Mouse (Mus musculus): ENCODE data around the gene Gprc5d. TPM values are rescaled to one million over a fixed set of nuclear protein-coding genes. Genes with fewer than 3 reads are reported as not detected.

Gprc5d gene
- polyA plus RNA-seq, 1 experiment = not detected

DNA sequence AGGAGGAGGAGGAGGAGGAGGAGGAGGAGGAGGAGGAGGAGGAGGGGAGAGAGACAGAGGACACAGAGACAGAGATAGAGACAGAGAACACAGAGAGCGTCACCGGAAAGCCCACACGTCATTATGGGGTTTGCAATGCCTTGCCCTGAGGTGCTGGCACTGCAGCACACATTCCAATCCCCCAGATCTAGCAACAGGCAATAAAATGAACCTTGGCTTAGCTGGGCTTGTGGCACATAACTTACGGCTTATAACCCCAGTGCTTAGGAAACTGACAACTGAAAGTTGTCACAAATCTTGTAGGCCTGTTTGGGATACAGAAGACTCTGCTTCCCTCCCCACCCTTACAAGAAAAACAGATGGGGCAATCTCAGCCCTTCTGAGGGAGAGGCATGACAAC is 27.4 kb downstream of the Gprc5d start:
- TF ChIP-seq CTCF (IDR thresholded peaks at IDR 0.05; ENCODE audit: low read depth, low read length) (no peak), POLR2A (IDR thresholded peaks at IDR 0.05; ENCODE audit: insufficient read depth, low read length) (no peak), EP300 (IDR thresholded peaks at IDR 0.05; ENCODE audit: insufficient read depth, low read depth, low read length) (no peak)
- H3K36me3 ChIP-seq (ENCODE audit: control insufficient read depth, insufficient read depth, low read length, poor library complexity, severe bottlenecking) = no peaks in the 10 kb centered on the region
- H3K27ac ChIP-seq (ENCODE audit: insufficient read depth, low read length) = no peak overlapping the region
- H3K9ac ChIP-seq (ENCODE audit: low read depth, poor library complexity, severe bottlenecking) = no peak overlapping the region
- no peaks in the 10 kb centered on the region for H3K4me1 ChIP-seq (ENCODE audit: control insufficient read depth, insufficient read depth, low read length)
- H3K27me3 ChIP-seq (ENCODE audit: control insufficient read depth, insufficient read depth, low read length, poor library complexity, severe bottlenecking) = no peaks in the 10 kb centered on the region
- no peak overlapping the region for H3K4me3 ChIP-seq (ENCODE audit: low read depth, low read length)
- no peaks in the 10 kb centered on the region for H3K9me3 ChIP-seq (replicated peaks; ENCODE audit: control insufficient read depth, insufficient read depth, low read length, poor library complexity, severe bottlenecking)

DNA sequence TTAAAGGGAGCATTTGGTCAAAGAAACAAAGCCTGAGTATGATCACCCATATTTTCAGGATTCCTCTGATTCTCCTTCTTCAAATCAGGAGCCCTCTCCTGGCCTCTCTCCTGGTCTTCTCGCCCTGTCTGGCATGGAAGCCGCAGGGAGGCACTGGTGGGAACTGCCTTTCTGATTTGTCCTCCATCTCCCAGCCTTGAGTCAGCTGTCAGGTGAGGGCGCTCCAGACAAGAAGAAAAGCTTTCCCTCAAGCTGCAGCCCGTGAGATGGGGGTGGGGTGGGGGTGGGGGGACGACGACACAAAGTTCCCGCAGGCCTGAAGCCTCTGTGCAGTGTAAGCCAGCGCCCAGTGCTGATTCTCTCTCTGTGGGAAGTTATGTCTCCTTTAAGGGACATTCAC is 28.3 kb downstream of the Gprc5d start:
- no peaks in the 10 kb centered on the region for H3K4me1 ChIP-seq (ENCODE audit: control insufficient read depth, insufficient read depth, low read length)
- H3K4me3 ChIP-seq (ENCODE audit: low read depth, low read length) = no peak overlapping the region
- no peaks in the 10 kb centered on the region for H3K9me3 ChIP-seq (replicated peaks; ENCODE audit: control insufficient read depth, insufficient read depth, low read length, poor library complexity, severe bottlenecking)
- TF ChIP-seq EP300 (IDR thresholded peaks at IDR 0.05; ENCODE audit: insufficient read depth, low read depth, low read length) (no peak), CTCF (IDR thresholded peaks at IDR 0.05; ENCODE audit: low read depth, low read length) (peak; percentile 17)
- no peaks in the 10 kb centered on the region for H3K27me3 ChIP-seq (ENCODE audit: control insufficient read depth, insufficient read depth, low read length, poor library complexity, severe bottlenecking)
- no peak overlapping the region for H3K9ac ChIP-seq (ENCODE audit: low read depth, poor library complexity, severe bottlenecking)
- H3K27ac ChIP-seq (ENCODE audit: insufficient read depth, low read length) = no peak overlapping the region
- H3K36me3 ChIP-seq (ENCODE audit: control insufficient read depth, insufficient read depth, low read length, poor library complexity, severe bottlenecking) = no peaks in the 10 kb centered on the region

DNA sequence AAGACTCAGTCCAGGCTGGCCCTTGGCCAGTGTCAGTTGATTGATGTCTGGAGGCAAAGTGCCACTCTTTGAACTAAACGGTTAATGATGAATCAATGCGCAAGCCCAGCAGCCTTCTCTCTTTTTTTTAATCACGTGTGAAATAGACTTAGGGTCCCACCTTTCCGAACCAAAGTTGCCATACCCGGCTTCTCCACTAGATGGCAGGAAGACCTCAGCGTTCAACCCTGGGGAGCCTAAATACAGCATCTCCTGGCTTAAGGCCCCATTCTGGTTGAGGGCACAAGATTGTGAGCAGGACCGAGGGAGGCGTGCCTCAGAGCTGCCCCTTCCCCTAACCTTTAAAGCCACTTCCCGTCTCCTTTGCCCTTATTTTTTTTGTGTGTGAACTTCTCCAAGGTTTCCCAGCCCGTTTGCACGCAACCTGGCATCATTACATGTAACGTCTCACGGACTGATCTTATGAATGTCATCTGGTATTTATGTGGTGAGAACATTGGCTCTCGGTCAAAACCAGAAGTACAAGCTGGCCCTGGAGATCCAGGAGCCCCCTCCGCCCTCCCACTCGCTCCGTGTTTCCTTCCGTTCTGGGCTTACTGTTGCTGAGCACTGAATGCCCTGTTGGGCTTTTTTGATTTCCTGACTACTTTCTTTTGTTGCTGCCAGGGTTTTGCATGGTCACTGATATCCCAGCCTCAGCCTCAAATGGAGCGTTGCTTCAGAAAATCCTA is 30.2 kb downstream of the Gprc5d start:
- H3K36me3 ChIP-seq (ENCODE audit: control insufficient read depth, insufficient read depth, low read length, poor library complexity, severe bottlenecking) = no peaks in the 10 kb centered on the region
- TF ChIP-seq CTCF (IDR thresholded peaks at IDR 0.05; ENCODE audit: low read depth, low read length) (peak; percentile 75), POLR2A (IDR thresholded peaks at IDR 0.05; ENCODE audit: insufficient read depth, low read length) (no peak)
- H3K9me3 ChIP-seq (replicated peaks; ENCODE audit: control insufficient read depth, insufficient read depth, low read length, poor library complexity, severe bottlenecking) = no peaks in the 10 kb centered on the region
- H3K27ac ChIP-seq (ENCODE audit: insufficient read depth, low read length) = no peak overlapping the region
- H3K4me1 ChIP-seq (ENCODE audit: control insufficient read depth, insufficient read depth, low read length) = no peaks in the 10 kb centered on the region
- no peak overlapping the region for H3K9ac ChIP-seq (ENCODE audit: low read depth, poor library complexity, severe bottlenecking)
- no peaks in the 10 kb centered on the region for H3K27me3 ChIP-seq (ENCODE audit: control insufficient read depth, insufficient read depth, low read length, poor library complexity, severe bottlenecking)
- H3K4me3 ChIP-seq (ENCODE audit: low read depth, low read length) = no peak overlapping the region

DNA sequence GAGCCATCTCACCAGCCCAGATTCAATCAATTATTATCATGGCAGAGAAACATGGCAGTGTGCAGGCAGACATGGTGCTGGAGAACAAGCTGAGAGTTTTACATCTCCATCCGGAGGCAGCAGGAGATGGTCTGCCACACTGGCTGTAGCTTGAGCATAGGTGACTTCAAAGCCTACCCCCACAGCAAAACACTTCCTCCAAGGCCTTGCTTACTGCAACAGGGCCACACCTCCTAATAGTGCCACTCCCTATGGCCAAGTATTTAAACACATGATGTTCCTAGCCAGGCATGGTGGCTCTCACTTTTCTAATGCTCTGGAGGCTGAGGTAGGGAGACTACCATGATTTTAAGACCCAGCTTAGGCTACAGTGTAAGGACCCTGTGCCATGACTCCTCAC is 32.4 kb downstream of the Gprc5d start:
- H3K9me3 ChIP-seq (replicated peaks; ENCODE audit: control insufficient read depth, insufficient read depth, low read length, poor library complexity, severe bottlenecking) = no peaks in the 10 kb centered on the region
- no peak overlapping the region for H3K9ac ChIP-seq (ENCODE audit: low read depth, poor library complexity, severe bottlenecking)
- H3K27me3 ChIP-seq (ENCODE audit: control insufficient read depth, insufficient read depth, low read length, poor library complexity, severe bottlenecking) = no peaks in the 10 kb centered on the region
- TF ChIP-seq EP300 (IDR thresholded peaks at IDR 0.05; ENCODE audit: insufficient read depth, low read depth, low read length) = no peak
- TF ChIP-seq CTCF (IDR thresholded peaks at IDR 0.05; ENCODE audit: low read depth, low read length) = no peak
- TF ChIP-seq POLR2A (IDR thresholded peaks at IDR 0.05; ENCODE audit: insufficient read depth, low read length) = no peak
- H3K4me3 ChIP-seq (ENCODE audit: low read depth, low read length) = no peak overlapping the region
- H3K27ac ChIP-seq (ENCODE audit: insufficient read depth, low read length) = no peak overlapping the region
- no peaks in the 10 kb centered on the region for H3K36me3 ChIP-seq (ENCODE audit: control insufficient read depth, insufficient read depth, low read length, poor library complexity, severe bottlenecking)
- H3K4me1 ChIP-seq (ENCODE audit: control insufficient read depth, insufficient read depth, low read length) = no peaks in the 10 kb centered on the region

DNA sequence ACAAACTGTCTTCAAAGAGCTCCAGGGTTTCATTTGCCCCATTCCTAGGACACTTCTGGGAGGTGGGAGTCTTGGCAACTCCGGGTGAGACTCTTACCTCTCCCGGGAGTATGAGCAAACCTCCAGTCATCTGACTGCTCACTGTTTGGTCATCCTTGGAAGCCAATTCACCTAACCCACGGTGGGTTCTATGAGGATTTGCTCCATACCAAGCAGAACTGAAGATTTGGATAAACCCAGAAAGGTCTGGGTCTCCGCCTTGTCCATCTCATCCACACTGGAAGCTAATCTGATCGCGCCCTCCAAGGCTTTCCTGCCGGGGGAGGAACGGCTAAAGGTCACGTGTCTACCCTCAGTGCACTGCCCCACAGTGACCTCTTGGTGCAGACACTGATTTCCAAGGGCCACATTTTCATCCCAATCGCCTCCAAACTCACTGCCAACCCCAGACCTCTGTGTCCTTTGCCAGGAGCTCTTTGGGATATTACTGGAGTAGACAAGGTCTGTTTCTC is 34.0 kb downstream of the Gprc5d start:
- TF ChIP-seq CTCF (IDR thresholded peaks at IDR 0.05; ENCODE audit: low read depth, low read length) = no peak
- no peak for TF ChIP-seq POLR2A (IDR thresholded peaks at IDR 0.05; ENCODE audit: insufficient read depth, low read length)
- TF ChIP-seq EP300 (IDR thresholded peaks at IDR 0.05; ENCODE audit: insufficient read depth, low read depth, low read length) = no peak
- Histone ChIP-seq H3K9me3 (replicated peaks; ENCODE audit: control insufficient read depth, insufficient read depth, low read length, poor library complexity, severe bottlenecking) (no peaks in the 10 kb centered on the region), H3K9ac (ENCODE audit: low read depth, poor library complexity, severe bottlenecking) (no peak overlapping the region), H3K27me3 (ENCODE audit: control insufficient read depth, insufficient read depth, low read length, poor library complexity, severe bottlenecking) (no peaks in the 10 kb centered on the region), H3K36me3 (ENCODE audit: control insufficient read depth, insufficient read depth, low read length, poor library complexity, severe bottlenecking) (no peaks in the 10 kb centered on the region), H3K4me1 (ENCODE audit: control insufficient read depth, insufficient read depth, low read length) (no peaks in the 10 kb centered on the region), H3K4me3 (ENCODE audit: low read depth, low read length) (peak overlapping the region; percentile 58), H3K27ac (ENCODE audit: insufficient read depth, low read length) (no peak overlapping the region)

DNA sequence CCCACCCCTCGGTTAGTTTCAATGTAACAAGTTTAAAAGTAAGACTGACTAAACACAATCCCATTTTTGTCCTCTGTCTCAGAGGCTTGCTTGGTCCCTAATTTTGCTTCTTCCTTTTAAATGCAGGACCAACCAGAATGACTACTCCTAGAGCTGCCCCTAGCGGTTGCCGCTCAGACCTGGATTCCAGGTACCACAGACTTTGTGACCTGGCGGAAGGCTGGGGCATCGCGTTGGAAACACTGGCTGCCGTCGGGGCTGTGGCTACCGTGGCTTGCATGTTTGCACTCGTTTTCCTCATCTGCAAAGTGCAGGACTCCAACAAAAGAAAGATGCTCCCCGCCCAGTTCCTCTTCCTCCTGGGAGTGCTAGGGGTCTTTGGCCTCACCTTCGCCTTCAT is 39.7 kb downstream of the Gprc5d start:
- H3K9ac ChIP-seq (ENCODE audit: low read depth, poor library complexity, severe bottlenecking) = no peak overlapping the region
- H3K27me3 ChIP-seq (ENCODE audit: control insufficient read depth, insufficient read depth, low read length, poor library complexity, severe bottlenecking) = no peaks in the 10 kb centered on the region
- H3K4me3 ChIP-seq (ENCODE audit: low read depth, low read length) = peak overlapping the region; percentile 41
- H3K27ac ChIP-seq (ENCODE audit: insufficient read depth, low read length) = no peak overlapping the region
- no peaks in the 10 kb centered on the region for H3K9me3 ChIP-seq (replicated peaks; ENCODE audit: control insufficient read depth, insufficient read depth, low read length, poor library complexity, severe bottlenecking)
- no peaks in the 10 kb centered on the region for H3K36me3 ChIP-seq (ENCODE audit: control insufficient read depth, insufficient read depth, low read length, poor library complexity, severe bottlenecking)
- TF ChIP-seq CTCF (IDR thresholded peaks at IDR 0.05; ENCODE audit: low read depth, low read length) = peak; percentile 53
- no peak for TF ChIP-seq POLR2A (IDR thresholded peaks at IDR 0.05; ENCODE audit: insufficient read depth, low read length)
- no peak for TF ChIP-seq EP300 (IDR thresholded peaks at IDR 0.05; ENCODE audit: insufficient read depth, low read depth, low read length)
- no peaks in the 10 kb centered on the region for H3K4me1 ChIP-seq (ENCODE audit: control insufficient read depth, insufficient read depth, low read length)
